Mouse (Mus musculus) midbrain, embryonic 13.5 days (tissue): ENCODE results near the gene Myo10. TPM values are rescaled to one million over a fixed set of nuclear protein-coding genes. Genes with fewer than 3 reads are reported as not detected.

Experiments used
- ATAC-seq: fragments of 200-750 bp; cut with Nextera tagmentation; 2 replicates; pipeline ENCODE4 v1.8.0; 2017; ENCODE audit warnings: mild to moderate bottlenecking, moderate TSS enrichment, moderate library complexity
- H3K27ac ChIP-seq: fragments of 300-500 bp; sonication (generic); 2 replicates; pipeline ENCODE4 v1.5.1; 2015; ENCODE audit warnings: inconsistent platforms, mild to moderate bottlenecking, moderate library complexity
- H3K27me3 ChIP-seq: fragments of 300-500 bp; sonication (generic); 2 replicates; pipeline ENCODE4 v1.6.1; 2015; ENCODE audit warnings: mild to moderate bottlenecking, inconsistent platforms
- H3K36me3 ChIP-seq: fragments of 300-500 bp; sonication (generic); 2 replicates; pipeline ENCODE4 v1.6.1; 2015; ENCODE audit warnings: mild to moderate bottlenecking, inconsistent platforms
- H3K4me1 ChIP-seq: fragments of 300-500 bp; sonication (generic); replicated peaks from 2 replicates; pipeline ENCODE4 v1.6.1; 2015; ENCODE audit warnings: inconsistent platforms
- H3K4me2 ChIP-seq: fragments of 300-500 bp; sonication (generic); replicated peaks from 2 replicates; pipeline ENCODE4 v1.6.1; 2015; ENCODE audit warnings: moderate library complexity, mild to moderate bottlenecking, inconsistent platforms
- H3K4me3 ChIP-seq: fragments of 300-500 bp; sonication (generic); replicated peaks from 2 replicates; pipeline ENCODE4 v1.5.1; 2015; ENCODE audit warnings: mild to moderate bottlenecking, inconsistent platforms
- H3K9ac ChIP-seq: fragments of 300-500 bp; sonication (generic); replicated peaks from 2 replicates; pipeline ENCODE4 v1.6.1; 2015; ENCODE audit warnings: mild to moderate bottlenecking, inconsistent platforms
- H3K9me3 ChIP-seq: fragments of 300-500 bp; sonication (generic); 2 replicates; pipeline ENCODE4 v1.6.1; 2016; ENCODE audit warnings: mild to moderate bottlenecking, inconsistent platforms
- WGBS: fragments of 180-500 bp; shearing (Covaris S2); methylation state at CpG from one replicate; pipeline ENCODE4 v1.1.7; 2015; 5-methylcytosine and 5-hydroxymethylcytosine counted together
- polyA plus RNA-seq: library from polyadenylated mRNA; unstranded; fragments of >200 nt; fragmentation: Nextera tagmentation; extraction: Ambion mirVana; gene quantifications from 2 replicates; pipeline ENCODE4 v1.2.1, GENCODE M21; 2015

The Myo10 gene
- polyA plus RNA-seq, 1 experiment from 2014 or later: 42.9 TPM

- Histone ChIP-seq H3K4me3 (no peak overlapping the region), H3K27me3 (no peaks in the 10 kb centered on the region), H3K4me1 (peaks cover 19% of the 10 kb centered on the region), H3K36me3 (peaks cover 78% of the 10 kb centered on the region), H3K4me2 (no peak overlapping the region), H3K9ac (no peak overlapping the region), H3K27ac (no peak overlapping the region), H3K9me3 (no peaks in the 10 kb centered on the region)
- no peak for ATAC-seq
- WGBS: 85% methylated on average over 33 of the region's 33 CpGs
These were observed 158.7 kb downstream of the Myo10 start for GRCm38 (mm10) chr15:25781053-25781452.

- peak; percentile 34; the same call in 1 of the 2 replicates for ATAC-seq
- Histone ChIP-seq H3K4me2 (no peak overlapping the region), H3K9me3 (no peaks in the 10 kb centered on the region), H3K36me3 (peaks cover 92% of the 10 kb centered on the region), H3K27ac (no peak overlapping the region), H3K4me3 (no peak overlapping the region), H3K9ac (no peak overlapping the region), H3K4me1 (peaks cover 11% of the 10 kb centered on the region), H3K27me3 (no peaks in the 10 kb centered on the region)
- WGBS: 92% methylated on average over 35 of the region's 35 CpGs
These were observed 163.4 kb downstream of the Myo10 start for GRCm38 (mm10) chr15:25785456-25786390.

- Histone ChIP-seq H3K4me1 (peaks cover 15% of the 10 kb centered on the region), H3K4me2 (no peak overlapping the region), H3K27me3 (no peaks in the 10 kb centered on the region), H3K4me3 (no peak overlapping the region), H3K27ac (no peak overlapping the region), H3K36me3 (peaks cover 78% of the 10 kb centered on the region), H3K9ac (no peak overlapping the region), H3K9me3 (no peaks in the 10 kb centered on the region)
- no peak for ATAC-seq
- 77% methylated on average over 9 of the region's 9 CpGs for WGBS
These were observed 165.1 kb downstream of the Myo10 start for GRCm38 (mm10) chr15:25787406-25787805.

- Histone ChIP-seq H3K9ac (no peak overlapping the region), H3K27ac (no peak overlapping the region), H3K36me3 (peaks cover 76% of the 10 kb centered on the region), H3K27me3 (no peaks in the 10 kb centered on the region), H3K9me3 (no peaks in the 10 kb centered on the region), H3K4me3 (no peak overlapping the region), H3K4me1 (peaks cover 15% of the 10 kb centered on the region), H3K4me2 (no peak overlapping the region)
- no peak for ATAC-seq
- 91% methylated on average over 8 of the region's 8 CpGs for WGBS
These were observed 165.6 kb downstream of the Myo10 start for GRCm38 (mm10) chr15:25787965-25788364.

- H3K27me3 ChIP-seq: no peaks in the 10 kb centered on the region
- peaks cover 76% of the 10 kb centered on the region for H3K36me3 ChIP-seq
- no peak overlapping the region for H3K4me2 ChIP-seq
- WGBS: 88% methylated on average over 7 of the region's 7 CpGs
- H3K9me3 ChIP-seq: no peaks in the 10 kb centered on the region
- no peak for ATAC-seq
- no peak overlapping the region for H3K27ac ChIP-seq
- H3K9ac ChIP-seq: no peak overlapping the region
- H3K4me3 ChIP-seq: no peak overlapping the region
- peaks cover 15% of the 10 kb centered on the region for H3K4me1 ChIP-seq
These were observed 166.2 kb downstream of the Myo10 start for GRCm38 (mm10) chr15:25788565-25788964.

- H3K4me2 ChIP-seq: no peak overlapping the region
- H3K4me3 ChIP-seq: no peak overlapping the region
- H3K9me3 ChIP-seq: no peaks in the 10 kb centered on the region
- no peak overlapping the region for H3K9ac ChIP-seq
- no peaks in the 10 kb centered on the region for H3K27me3 ChIP-seq
- WGBS: 75% methylated on average over 10 of the region's 10 CpGs
- ATAC-seq: no peak
- H3K27ac ChIP-seq: no peak overlapping the region
- H3K4me1 ChIP-seq: peaks cover 15% of the 10 kb centered on the region
- peaks cover 77% of the 10 kb centered on the region for H3K36me3 ChIP-seq
These were observed 166.9 kb downstream of the Myo10 start for GRCm38 (mm10) chr15:25789241-25789640.

- Histone ChIP-seq H3K4me3 (no peak overlapping the region), H3K9me3 (no peaks in the 10 kb centered on the region), H3K4me2 (no peak overlapping the region), H3K27ac (0 out of 2 replicates have a peak overlapping the region, but pooled peaks have one; percentile 1), H3K9ac (no peak overlapping the region), H3K36me3 (peaks cover 70% of the 10 kb centered on the region), H3K27me3 (no peaks in the 10 kb centered on the region), H3K4me1 (peaks cover 10% of the 10 kb centered on the region)
- peak; percentile 48 for ATAC-seq
- 55% methylated on average over 8 of the region's 8 CpGs for WGBS
These were observed 169.5 kb downstream of the Myo10 start for GRCm38 (mm10) chr15:25791660-25792353.

- Histone ChIP-seq H3K9me3 (no peaks in the 10 kb centered on the region), H3K27me3 (no peaks in the 10 kb centered on the region), H3K4me3 (no peak overlapping the region), H3K4me1 (peaks cover 10% of the 10 kb centered on the region), H3K9ac (no peak overlapping the region), H3K36me3 (peaks cover 68% of the 10 kb centered on the region), H3K4me2 (no peak overlapping the region), H3K27ac (no peak overlapping the region)
- no peak for ATAC-seq
- 88% methylated on average over 8 of the region's 8 CpGs for WGBS
These were observed 171.8 kb downstream of the Myo10 start for GRCm38 (mm10) chr15:25794123-25794522.

- WGBS: 95% methylated on average over 9 of the region's 9 CpGs
- Histone ChIP-seq H3K27me3 (no peaks in the 10 kb centered on the region), H3K9ac (no peak overlapping the region), H3K4me1 (peaks cover 6% of the 10 kb centered on the region), H3K4me2 (no peak overlapping the region), H3K36me3 (peaks cover 71% of the 10 kb centered on the region), H3K9me3 (no peaks in the 10 kb centered on the region), H3K27ac (no peak overlapping the region), H3K4me3 (no peak overlapping the region)
- ATAC-seq: no peak
These were observed 173.2 kb downstream of the Myo10 start for GRCm38 (mm10) chr15:25795496-25795895.

- H3K9ac ChIP-seq: no peak overlapping the region
- no peaks in the 10 kb centered on the region for H3K4me1 ChIP-seq
- no peak for ATAC-seq
- H3K4me3 ChIP-seq: no peak overlapping the region
- no peak overlapping the region for H3K27ac ChIP-seq
- 59% methylated on average over 3 of the region's 3 CpGs for WGBS
- peaks cover 77% of the 10 kb centered on the region for H3K36me3 ChIP-seq
- no peaks in the 10 kb centered on the region for H3K9me3 ChIP-seq
- no peak overlapping the region for H3K4me2 ChIP-seq
- no peaks in the 10 kb centered on the region for H3K27me3 ChIP-seq
These were observed 174.0 kb downstream of the Myo10 start for GRCm38 (mm10) chr15:25796353-25796752.

GRCm38 (mm10) chr15:25797179-25797578, 174.9 kb downstream of the Myo10 start:
- no peak overlapping the region for H3K9ac ChIP-seq
- H3K36me3 ChIP-seq: peaks cover 84% of the 10 kb centered on the region
- no peak overlapping the region for H3K27ac ChIP-seq
- H3K4me3 ChIP-seq: no peak overlapping the region
- no peaks in the 10 kb centered on the region for H3K27me3 ChIP-seq
- WGBS: 94% methylated on average over 8 of the region's 8 CpGs
- H3K9me3 ChIP-seq: no peaks in the 10 kb centered on the region
- H3K4me1 ChIP-seq: no peaks in the 10 kb centered on the region
- no peak overlapping the region for H3K4me2 ChIP-seq
- ATAC-seq: no peak

- Histone ChIP-seq H3K36me3 (peaks cover 88% of the 10 kb centered on the region), H3K9me3 (no peaks in the 10 kb centered on the region), H3K27me3 (no peaks in the 10 kb centered on the region), H3K4me1 (no peaks in the 10 kb centered on the region), H3K4me3 (no peak overlapping the region), H3K4me2 (no peak overlapping the region), H3K9ac (no peak overlapping the region), H3K27ac (no peak overlapping the region)
- ATAC-seq: no peak
- 88% methylated on average over 1 of the region's 1 CpGs for WGBS
These were observed 175.6 kb downstream of the Myo10 start for GRCm38 (mm10) chr15:25797888-25798287.
